Mouse (Mus musculus) liver, embryonic 16.5 days (tissue): ENCODE results near the gene Rab9. TPM values are rescaled to one million over a fixed set of nuclear protein-coding genes. Genes with fewer than 3 reads are reported as not detected.

ENCODE experiments used
- ATAC-seq: fragments of 200-750 bp; cut with Nextera tagmentation; 2 replicates; pipeline ENCODE4 v1.8.0; 2017; ENCODE audit warnings: low read depth, mild to moderate bottlenecking, moderate number of reproducible peaks, moderate library complexity
- H3K27ac ChIP-seq: fragments of 300-500 bp; sonication (generic); 2 replicates; pipeline ENCODE4 v1.5.1; 2014; ENCODE audit warnings: mild to moderate bottlenecking, low read length
- H3K27me3 ChIP-seq: fragments of 300-500 bp; sonication (generic); 2 replicates; pipeline ENCODE4 v1.6.1; 2014; ENCODE audit warnings: low read depth, low read length, mixed read lengths; ENCODE audit not compliant: control insufficient read depth, insufficient read depth
- H3K36me3 ChIP-seq: fragments of 300-500 bp; sonication (generic); 2 replicates; pipeline ENCODE4 v1.6.1; 2014; ENCODE audit warnings: mild to moderate bottlenecking; ENCODE audit not compliant: control insufficient read depth, insufficient read depth
- H3K4me1 ChIP-seq: fragments of 300-500 bp; sonication (generic); 2 replicates; pipeline ENCODE4 v1.6.1; 2014; ENCODE audit warnings: low read depth, low read length, mixed read lengths; ENCODE audit not compliant: control insufficient read depth
- H3K4me2 ChIP-seq: fragments of 300-500 bp; sonication (generic); 2 replicates; pipeline ENCODE4 v1.6.1; 2014; ENCODE audit warnings: low read depth, low read length, mixed read lengths
- H3K4me3 ChIP-seq: fragments of 300-500 bp; sonication (generic); 2 replicates; pipeline ENCODE4 v1.5.1; 2014; ENCODE audit warnings: low read depth, mild to moderate bottlenecking, low read length
- H3K9ac ChIP-seq: fragments of 300-500 bp; sonication (generic); 2 replicates; pipeline ENCODE4 v1.6.1; 2014; ENCODE audit warnings: low read depth, low read length
- H3K9me3 ChIP-seq: fragments of 300-500 bp; sonication (generic); replicated peaks from 2 replicates; pipeline ENCODE4 v1.6.1; 2016; ENCODE audit warnings: low read length; ENCODE audit not compliant: control insufficient read depth
- WGBS: fragments of 180-500 bp; shearing (Covaris S2); extraction: QIAGEN DNeasy Blood & Tissue Kit; methylation state at CpG from one replicate; pipeline ENCODE4 v1.1.7; 2014; ENCODE audit not compliant: insufficient replicate concordance; 5-methylcytosine and 5-hydroxymethylcytosine counted together
- polyA plus RNA-seq: library from polyadenylated mRNA; unstranded; fragments of >200 nt; fragmentation: Nextera tagmentation; extraction: Ambion mirVana; gene quantifications from 2 replicates; pipeline ENCODE4 v1.2.1, GENCODE M21; 2015

Gene Rab9
- polyA plus RNA-seq, 1 experiment from 2014 or later: 22.7 TPM

DNA sequence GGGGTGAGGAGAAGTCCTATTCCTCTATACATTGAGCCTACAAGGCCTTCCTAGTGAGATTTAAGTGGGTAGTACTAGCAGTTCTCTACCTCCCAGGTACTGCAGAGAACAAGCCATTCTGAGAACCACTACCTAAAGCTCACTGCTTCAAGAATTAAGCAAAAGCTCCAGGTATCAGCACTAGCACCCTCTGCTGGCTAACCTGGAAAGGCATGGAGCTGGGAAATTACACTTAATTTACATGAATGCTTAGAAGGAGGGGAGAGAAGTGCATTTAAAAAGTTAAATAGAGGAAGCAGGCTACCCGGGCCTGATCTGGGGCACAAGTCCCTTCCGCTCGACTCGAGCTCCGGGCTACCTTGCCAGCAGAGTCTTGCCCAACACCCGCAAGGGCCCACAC lies 63.5 kb downstream of the Rab9 start:
- Histone ChIP-seq H3K9me3 (no peaks in the 10 kb centered on the region), H3K27me3 (no peaks in the 10 kb centered on the region), H3K4me2 (no peak overlapping the region), H3K27ac (no peak overlapping the region), H3K9ac (no peak overlapping the region), H3K4me1 (no peaks in the 10 kb centered on the region), H3K36me3 (no peaks in the 10 kb centered on the region), H3K4me3 (no peak overlapping the region)
- ATAC-seq: no peak
- 60% methylated on average over 5 of the region's 6 CpGs for WGBS

DNA sequence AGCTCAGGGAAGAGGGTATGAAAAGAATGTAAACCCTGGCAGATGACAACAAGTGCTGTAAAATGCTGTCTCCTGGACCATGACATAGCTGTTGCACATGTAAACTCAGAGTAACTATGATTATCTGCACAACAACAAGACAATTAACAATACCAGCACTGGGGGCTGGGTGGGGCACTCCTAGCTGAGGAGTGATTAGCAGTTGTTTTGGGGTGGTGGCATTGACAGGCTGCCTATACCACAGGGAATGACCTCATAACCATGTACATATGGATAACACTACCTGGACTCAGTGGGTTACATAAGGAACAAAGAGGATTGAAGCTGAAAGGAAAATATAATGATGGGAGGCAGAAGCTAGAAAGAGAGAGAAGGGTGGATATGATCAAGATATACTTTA lies 71.8 kb downstream of the Rab9 start:
- no peak overlapping the region for H3K4me3 ChIP-seq
- H3K36me3 ChIP-seq: no peaks in the 10 kb centered on the region; the same call in 1 of the 2 replicates
- H3K9me3 ChIP-seq: no peaks in the 10 kb centered on the region
- no peak overlapping the region for H3K4me2 ChIP-seq
- H3K27ac ChIP-seq: no peak overlapping the region
- peak; percentile 54; the same call in 1 of the 2 replicates for ATAC-seq
- no peaks in the 10 kb centered on the region for H3K4me1 ChIP-seq
- no peak overlapping the region for H3K9ac ChIP-seq
- H3K27me3 ChIP-seq: no peaks in the 10 kb centered on the region

Other genes with a start within 250 kb of the Rab9 start
- gene Gpm6b, start 241.0 kb downstream of the Rab9 start, polyA plus RNA-seq: 2.1 and 2.2 TPM in 2 replicates
- 9.9 and 10.2 TPM in 2 replicates for gene Trappc2, start 39.3 kb downstream of the Rab9 start, polyA plus RNA-seq
- 1.8 and 2.0 TPM in 2 replicates for gene Ofd1, start 39.2 kb downstream of the Rab9 start, polyA plus RNA-seq
- 3.2 and 3.4 TPM in 2 replicates for gene Tceanc, start 38.7 kb upstream of the Rab9 start, polyA plus RNA-seq
- 0.61 and 0.67 TPM in 2 replicates for gene Egfl6, start 105.9 kb upstream of the Rab9 start, polyA plus RNA-seq